Mouse (Mus musculus) liver, embryonic 14.5 days (tissue): ENCODE measurements at regions not wholly inside any gene's neighbourhood (a gene's known extent, or its start where the extent isn't known, plus 50 kb on each side); places are given as distances from the start of the nearest gene placed in this dataset.

Experiments used
- ATAC-seq: fragments of 200-750 bp; cut with Nextera tagmentation; 2 replicates; pipeline ENCODE4 v1.8.0; 2017; ENCODE audit warnings: moderate number of reproducible peaks, mild to moderate bottlenecking, moderate library complexity; ENCODE audit not compliant: insufficient read depth
- DNase-seq, 3 experiments: peaks; one replicate each; pipeline ENCODE4 v3.0.0-alpha.2; 2012 to 2013; ENCODE audit warnings: low read depth in 3 of 3, low spot score in 3 of 3
- H3K27ac ChIP-seq: fragments of 300-500 bp; sonication (generic); 2 replicates; pipeline ENCODE4 v1.5.1; 2014; ENCODE audit warnings: moderate library complexity, mild to moderate bottlenecking, control low read depth, inconsistent platforms
- H3K27me3 ChIP-seq: fragments of 300-500 bp; sonication (generic); 2 replicates; pipeline ENCODE4 v1.6.1; 2014; ENCODE audit warnings: mild to moderate bottlenecking, low read length, moderate library complexity; ENCODE audit not compliant: control insufficient read depth, insufficient read depth
- H3K36me3 ChIP-seq: fragments of 300-500 bp; sonication (generic); replicated peaks from 2 replicates; pipeline ENCODE4 v1.6.1; 2014; ENCODE audit warnings: low read depth; ENCODE audit not compliant: control insufficient read depth, insufficient read depth
- H3K4me1 ChIP-seq, 2 experiments: fragments of 200-500 bp in 1 of 2; fragments of 300-500 bp in 1 of 2; sonication (generic) in 1 of 2; replicated peaks; 2 replicates each; pipeline ENCODE4 v1.6.1; 2012 to 2014; ENCODE audit warnings: antibody characterized with exemption in 1 of 2, inconsistent platforms in 1 of 2, low read length in 1 of 2; ENCODE audit not compliant: control insufficient read depth in 2 of 2, insufficient read depth in 2 of 2
- H3K4me2 ChIP-seq: fragments of 300-500 bp; sonication (generic); 2 replicates; pipeline ENCODE4 v1.6.1; 2014; ENCODE audit warnings: low read depth, mild to moderate bottlenecking, control low read depth, moderate library complexity
- H3K4me3 ChIP-seq, 2 experiments: fragments of 200-500 bp in 1 of 2; fragments of 300-500 bp in 1 of 2; sonication (generic) in 1 of 2; 2 replicates each; pipeline ENCODE4 v1.5.1; 2012 to 2014; ENCODE audit warnings: low read depth in 2 of 2, low read length in 2 of 2, mild to moderate bottlenecking in 2 of 2, control low read depth in 1 of 2, inconsistent platforms in 1 of 2, moderate library complexity in 1 of 2; ENCODE audit not compliant: insufficient read depth in 1 of 2
- H3K9ac ChIP-seq: fragments of 300-500 bp; sonication (generic); replicated peaks from 2 replicates; pipeline ENCODE4 v1.6.1; 2014; ENCODE audit warnings: mild to moderate bottlenecking, control low read depth, moderate library complexity
- H3K9me3 ChIP-seq: fragments of 300-500 bp; sonication (generic); 2 replicates; pipeline ENCODE4 v1.6.1; 2016; ENCODE audit warnings: low read length, mixed read lengths; ENCODE audit not compliant: control insufficient read depth
- CTCF ChIP-seq: IDR thresholded peaks from 2 replicates; pipeline ENCODE4 v1.5.1; 2016; ENCODE audit warnings: antibody characterized with exemption, low read depth, control low read depth
- EP300 ChIP-seq: IDR thresholded peaks from 2 replicates; pipeline ENCODE4 v1.6.1; 2016; ENCODE audit warnings: antibody characterized with exemption, low read depth
- WGBS: fragments of 180-500 bp; shearing (Covaris S2); extraction: QIAGEN DNeasy Blood & Tissue Kit; methylation state at CpG from one replicate; pipeline ENCODE4 v1.1.7; 2014; ENCODE audit not compliant: insufficient replicate concordance; 5-methylcytosine and 5-hydroxymethylcytosine counted together

- no peak for ATAC-seq
- H3K9ac ChIP-seq, result no peak overlapping the region
- TF ChIP-seq EP300 (no peak), CTCF (no peak)
- no peak for DNase-seq
- H3K9me3 ChIP-seq, result no peaks in the 10 kb centered on the region
- H3K27me3 ChIP-seq, result no peaks in the 10 kb centered on the region
- 57% methylated on average over 6 of the region's 6 CpGs for WGBS
- H3K4me1 ChIP-seq, result no peaks in the 10 kb centered on the region
- H3K4me3 ChIP-seq, result no peak overlapping the region
- H3K36me3 ChIP-seq, result no peaks in the 10 kb centered on the region
- H3K4me2 ChIP-seq, result no peak overlapping the region
- H3K27ac ChIP-seq, result no peak overlapping the region
Measured at GRCm38 (mm10) chr1:105152175-105152828, 204.2 kb downstream of the Rnf152 start.

GRCm38 (mm10) chr1:105151466-105151846 is 205.1 kb downstream of the Rnf152 start:
- no peaks in the 10 kb centered on the region for H3K9me3 ChIP-seq
- no peak for ATAC-seq
- H3K27me3 ChIP-seq, result no peaks in the 10 kb centered on the region
- TF ChIP-seq CTCF (no peak), EP300 (no peak)
- no peak overlapping the region for H3K27ac ChIP-seq
- no peak overlapping the region for H3K9ac ChIP-seq
- H3K36me3 ChIP-seq, result no peaks in the 10 kb centered on the region
- 37% methylated on average over 1 of the region's 1 CpGs for WGBS
- no peaks in the 10 kb centered on the region for H3K4me1 ChIP-seq
- H3K4me3 ChIP-seq, result no peak overlapping the region
- H3K4me2 ChIP-seq, result no peak overlapping the region
- no peak for DNase-seq

GRCm38 (mm10) chr1:105150624-105151465 is 205.7 kb downstream of the Rnf152 start:
- Histone ChIP-seq H3K4me1 (no peaks in the 10 kb centered on the region), H3K4me3 (no peak overlapping the region), H3K9me3 (no peaks in the 10 kb centered on the region), H3K36me3 (no peaks in the 10 kb centered on the region), H3K4me2 (no peak overlapping the region), H3K27me3 (no peaks in the 10 kb centered on the region), H3K9ac (no peak overlapping the region), H3K27ac (no peak overlapping the region)
- 68% methylated on average over 12 of the region's 12 CpGs for WGBS
- TF ChIP-seq CTCF, result no peak
- no peak for TF ChIP-seq EP300
- ATAC-seq (no peak), DNase-seq (no peak)

GRCm38 (mm10) chr1:105148792-105149191 is 207.7 kb downstream of the Rnf152 start:
- Histone ChIP-seq H3K27ac (no peak overlapping the region), H3K4me2 (no peak overlapping the region), H3K4me3 (no peak overlapping the region), H3K4me1 (no peaks in the 10 kb centered on the region), H3K27me3 (no peaks in the 10 kb centered on the region), H3K36me3 (no peaks in the 10 kb centered on the region), H3K9ac (no peak overlapping the region), H3K9me3 (no peaks in the 10 kb centered on the region)
- ATAC-seq (no peak), DNase-seq (no peak)
- TF ChIP-seq CTCF (no peak), EP300 (no peak)
- 53% methylated on average over 2 of the region's 2 CpGs for WGBS

GRCm38 (mm10) chr1:105148048-105148447 is 208.5 kb downstream of the Rnf152 start:
- H3K4me1 ChIP-seq, result no peaks in the 10 kb centered on the region
- DNase-seq (no peak), ATAC-seq (no peak)
- no peak overlapping the region for H3K27ac ChIP-seq
- no peaks in the 10 kb centered on the region for H3K36me3 ChIP-seq
- TF ChIP-seq EP300, result no peak
- TF ChIP-seq CTCF, result no peak
- H3K9ac ChIP-seq, result no peak overlapping the region
- H3K9me3 ChIP-seq, result no peaks in the 10 kb centered on the region
- no peak overlapping the region for H3K4me3 ChIP-seq
- no peak overlapping the region for H3K4me2 ChIP-seq
- no peaks in the 10 kb centered on the region for H3K27me3 ChIP-seq
